Mouse (Mus musculus) bone marrow macrophage, adult 2 months (primary cell): ENCODE results near the gene Wfdc21. TPM values are rescaled to one million over a fixed set of nuclear protein-coding genes. Genes with fewer than 3 reads are reported as not detected.

Experiments used
- H3K27ac ChIP-seq: 2 replicates; pipeline ENCODE4 v1.5.1; 2012; ENCODE audit warnings: low read depth, low read length; ENCODE audit not compliant: insufficient read depth
- H3K4me1 ChIP-seq: 2 replicates; pipeline ENCODE4 v1.6.1; 2012; ENCODE audit warnings: low read length; ENCODE audit not compliant: control insufficient read depth, insufficient read depth
- H3K4me3 ChIP-seq: 2 replicates; pipeline ENCODE4 v1.5.1; 2012; ENCODE audit warnings: mild to moderate bottlenecking, low read length, moderate library complexity; ENCODE audit not compliant: insufficient read depth
- CTCF ChIP-seq: IDR thresholded peaks from 2 replicates; pipeline ENCODE4 v1.5.1; 2012; ENCODE audit warnings: low read depth, mild to moderate bottlenecking, low read length, moderate library complexity
- POLR2A ChIP-seq: IDR thresholded peaks from 2 replicates; pipeline ENCODE4 v1.6.1; 2012; ENCODE audit warnings: mild to moderate bottlenecking, low read depth, low read length, borderline replicate concordance
- polyA plus RNA-seq: library from polyadenylated mRNA; stranded (reverse); fragments of >200 nt; gene quantifications from 2 replicates; pipeline ENCODE4 v1.2.4, GENCODE M21; 2012; ENCODE audit not compliant: missing spikeins, insufficient read depth, insufficient read length

The Wfdc21 gene
- polyA plus RNA-seq = not detected in 2 replicates

- H3K27ac ChIP-seq = no peak within 1 kb of the TSS
Measured at GRCm38 (mm10) chr11:83746681-83747080, at the start of gene Wfdc21. Gene Wfdc21, plus strand, starts transcription at chr11:83746940.

GRCm38 (mm10) chr11:83703705-83704104 is 43.0 kb upstream of the Wfdc21 start, which contains the start of gene Wfdc17:
Gene Wfdc17, plus strand, starts transcription at chr11:83703991.
- H3K4me3 ChIP-seq = peak within 1 kb of the TSS; percentile 40
- TF ChIP-seq CTCF (no peak), POLR2A (no peak)
- peak within 1 kb of the TSS; percentile 93 for H3K27ac ChIP-seq
- H3K4me1 ChIP-seq = peaks cover 43% of the 10 kb centered on the region

More at GRCm38 (mm10) chr11:83746681-83747080, at the start of gene Wfdc21:
- peaks cover 36% of the 10 kb centered on the region for H3K4me1 ChIP-seq
- H3K4me3 ChIP-seq = no peak within 1 kb of the TSS
- no peak for TF ChIP-seq POLR2A
- TF ChIP-seq CTCF = no peak

GRCm38 (mm10) chr11:83708715-83709114 is 38.0 kb upstream of the Wfdc21 start, which contains the start of gene Wfdc18:
Gene Wfdc18, plus strand, starts transcription at chr11:83709015.
- Histone ChIP-seq H3K27ac (no peak within 1 kb of the TSS), H3K4me3 (no peak within 1 kb of the TSS), H3K4me1 (peaks cover 43% of the 10 kb centered on the region)
- TF ChIP-seq CTCF = no peak
- TF ChIP-seq POLR2A = no peak

- peaks cover 42% of the 10 kb centered on the region for H3K4me1 ChIP-seq
- no peak overlapping the region for H3K4me3 ChIP-seq
- TF ChIP-seq POLR2A = no peak
- no peak for TF ChIP-seq CTCF
- no peak overlapping the region for H3K27ac ChIP-seq
Measured at GRCm38 (mm10) chr11:83709683-83710082, 37.1 kb upstream of the Wfdc21 start.

- no peak overlapping the region for H3K4me3 ChIP-seq
- no peak overlapping the region for H3K27ac ChIP-seq
- H3K4me1 ChIP-seq = peaks cover 43% of the 10 kb centered on the region
- no peak for TF ChIP-seq CTCF
- no peak for TF ChIP-seq POLR2A
Measured at GRCm38 (mm10) chr11:83712671-83713070, 34.1 kb upstream of the Wfdc21 start.

- Histone ChIP-seq H3K4me3 (no peak overlapping the region), H3K27ac (peak overlapping the region; percentile 39)
- TF ChIP-seq POLR2A (no peak), CTCF (no peak)
Measured at GRCm38 (mm10) chr11:83713925-83714324, 32.8 kb upstream of the Wfdc21 start.

GRCm38 (mm10) chr11:83717042-83717665 is 29.6 kb upstream of the Wfdc21 start:
- H3K27ac ChIP-seq = peak overlapping the region; percentile 71
- H3K4me3 ChIP-seq = no peak overlapping the region
- TF ChIP-seq CTCF (no peak), POLR2A (no peak)
- H3K4me1 ChIP-seq = peaks cover 33% of the 10 kb centered on the region

More at GRCm38 (mm10) chr11:83713925-83714324, 32.8 kb upstream of the Wfdc21 start:
- H3K4me1 ChIP-seq = peaks cover 36% of the 10 kb centered on the region

- TF ChIP-seq POLR2A (no peak), CTCF (no peak)
- no peak overlapping the region for H3K27ac ChIP-seq
- H3K4me3 ChIP-seq = no peak overlapping the region
- peaks cover 13% of the 10 kb centered on the region for H3K4me1 ChIP-seq
Measured at GRCm38 (mm10) chr11:83720766-83721165, 26.0 kb upstream of the Wfdc21 start.

GRCm38 (mm10) chr11:83728757-83729432 is 17.8 kb upstream of the Wfdc21 start:
- Histone ChIP-seq H3K4me3 (no peak overlapping the region), H3K4me1 (peaks cover 10% of the 10 kb centered on the region; the same call in 1 of the 2 replicates), H3K27ac (no peak overlapping the region)
- TF ChIP-seq POLR2A = no peak
- TF ChIP-seq CTCF = no peak

GRCm38 (mm10) chr11:83731116-83731515 is 15.6 kb upstream of the Wfdc21 start:
- TF ChIP-seq POLR2A (no peak), CTCF (no peak)
- H3K4me3 ChIP-seq = no peak overlapping the region
- no peak overlapping the region for H3K27ac ChIP-seq

More at GRCm38 (mm10) chr11:83731116-83731515, 15.6 kb upstream of the Wfdc21 start:
- peaks cover 25% of the 10 kb centered on the region for H3K4me1 ChIP-seq
